Mouse (Mus musculus): ENCODE measurements around the gene 2200002D01Rik. TPM values are rescaled to one million over a fixed set of nuclear protein-coding genes. Genes with fewer than 3 reads are reported as not detected.

2200002D01Rik gene
- total RNA-seq, 2 experiments from 2014 or later = 1.8 to 2.8 TPM

DNA sequence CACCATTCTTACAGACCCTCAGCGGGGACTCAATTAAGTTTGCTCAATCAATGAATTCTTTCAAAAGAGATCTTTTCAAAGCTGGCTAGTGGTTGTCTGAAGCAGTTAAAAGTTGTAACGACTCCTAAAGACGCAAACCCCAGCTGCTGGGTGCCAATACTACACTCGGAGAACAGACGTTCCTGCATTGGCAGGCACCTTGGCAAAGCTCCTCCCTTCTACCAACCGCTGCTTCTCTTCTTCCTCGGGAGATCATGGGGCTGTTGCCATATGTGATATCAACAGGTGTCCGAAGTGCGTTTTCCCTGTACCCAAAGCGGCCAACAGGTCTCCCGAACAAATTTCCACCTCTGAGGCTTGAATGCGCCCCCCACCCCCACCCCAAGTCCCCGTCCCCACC is 32.5 kb upstream of the 2200002D01Rik start:
- DNase-seq (ENCODE audit: low spot score in 2 of 2) = no peak

DNA sequence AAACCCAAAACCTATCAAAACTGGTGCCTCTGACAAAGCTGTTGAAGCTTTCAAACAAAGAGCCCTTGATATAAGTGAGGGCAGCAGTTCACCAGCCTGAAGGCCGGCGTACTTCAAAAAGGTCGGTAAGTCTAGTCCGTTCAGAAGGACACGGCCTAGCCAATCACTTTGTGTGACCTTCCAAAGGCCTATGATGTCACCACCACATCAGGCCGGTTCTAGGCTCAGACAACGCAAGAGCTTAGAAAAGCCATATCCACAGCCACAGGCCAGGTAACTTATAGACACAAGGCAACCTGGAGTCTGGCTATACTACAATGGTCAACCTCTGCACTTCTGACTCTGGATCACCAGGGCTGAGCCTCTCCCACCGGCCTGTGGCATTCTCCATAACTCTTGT is 31.7 kb upstream of the 2200002D01Rik start:
- DNase-seq (ENCODE audit: low spot score in 2 of 2) = peak in 1 of 2 experiments; percentile 24

DNA sequence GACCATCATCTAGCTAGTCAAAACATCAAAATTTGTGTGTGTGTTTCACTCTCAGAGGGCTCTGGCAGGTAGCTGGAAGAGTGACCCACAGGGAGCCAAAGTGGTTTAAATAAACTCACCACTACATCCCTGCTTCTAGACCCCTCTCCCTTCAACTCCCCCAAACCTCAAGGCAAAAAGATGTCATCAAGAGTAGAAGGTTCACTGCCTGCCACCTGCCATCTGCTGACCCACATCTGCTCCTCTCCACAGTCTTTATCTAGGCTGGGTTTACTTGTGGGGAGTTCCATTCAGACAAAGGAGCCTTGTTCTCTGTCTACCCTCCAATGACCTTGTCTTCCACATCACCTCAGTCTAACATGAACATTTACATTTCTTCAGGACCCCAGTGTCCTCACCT is 31.0 kb upstream of the 2200002D01Rik start:
- no peak for DNase-seq (ENCODE audit: low spot score in 2 of 2)

DNA sequence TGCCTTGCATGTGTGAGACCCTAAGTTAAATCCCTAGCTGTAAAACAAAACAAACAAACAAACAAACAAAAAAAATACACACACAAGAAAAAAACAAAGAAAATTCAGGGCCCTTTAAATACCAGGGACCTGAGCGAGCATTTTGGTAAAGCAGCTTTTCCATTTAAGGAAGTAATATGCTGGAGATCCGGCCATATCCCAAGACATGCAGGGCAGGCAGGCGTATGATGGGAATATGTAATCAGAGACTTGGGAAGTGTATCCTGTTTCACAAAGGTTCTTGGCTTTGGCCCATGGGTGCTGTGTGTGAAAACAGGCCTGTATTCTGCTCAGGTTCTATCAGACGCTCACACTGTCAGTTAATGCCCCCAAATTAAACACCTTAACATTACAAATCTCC is 29.2 kb upstream of the 2200002D01Rik start:
- no peak for DNase-seq (ENCODE audit: low spot score in 2 of 2)

DNA sequence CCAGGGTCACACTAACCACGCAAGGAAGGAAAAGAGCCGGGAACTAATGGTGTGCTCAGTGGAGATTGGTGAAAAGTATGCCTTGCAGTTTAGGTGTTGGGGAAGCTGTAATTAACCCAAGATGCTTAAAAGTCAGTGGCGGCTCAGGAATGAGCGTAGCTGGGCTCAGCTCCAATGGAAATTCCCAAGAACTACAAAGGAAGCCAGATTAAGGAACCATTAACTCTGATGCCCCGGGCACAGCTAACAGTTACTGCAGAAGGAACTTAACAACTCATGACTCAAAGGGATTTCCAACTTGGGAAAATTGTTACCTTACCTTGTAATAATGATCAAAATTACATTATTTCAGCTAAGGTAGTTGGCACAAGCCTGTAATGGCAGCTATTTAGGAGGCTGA is 28.4 kb upstream of the 2200002D01Rik start:
- no peak for DNase-seq (ENCODE audit: low spot score in 2 of 2)

DNA sequence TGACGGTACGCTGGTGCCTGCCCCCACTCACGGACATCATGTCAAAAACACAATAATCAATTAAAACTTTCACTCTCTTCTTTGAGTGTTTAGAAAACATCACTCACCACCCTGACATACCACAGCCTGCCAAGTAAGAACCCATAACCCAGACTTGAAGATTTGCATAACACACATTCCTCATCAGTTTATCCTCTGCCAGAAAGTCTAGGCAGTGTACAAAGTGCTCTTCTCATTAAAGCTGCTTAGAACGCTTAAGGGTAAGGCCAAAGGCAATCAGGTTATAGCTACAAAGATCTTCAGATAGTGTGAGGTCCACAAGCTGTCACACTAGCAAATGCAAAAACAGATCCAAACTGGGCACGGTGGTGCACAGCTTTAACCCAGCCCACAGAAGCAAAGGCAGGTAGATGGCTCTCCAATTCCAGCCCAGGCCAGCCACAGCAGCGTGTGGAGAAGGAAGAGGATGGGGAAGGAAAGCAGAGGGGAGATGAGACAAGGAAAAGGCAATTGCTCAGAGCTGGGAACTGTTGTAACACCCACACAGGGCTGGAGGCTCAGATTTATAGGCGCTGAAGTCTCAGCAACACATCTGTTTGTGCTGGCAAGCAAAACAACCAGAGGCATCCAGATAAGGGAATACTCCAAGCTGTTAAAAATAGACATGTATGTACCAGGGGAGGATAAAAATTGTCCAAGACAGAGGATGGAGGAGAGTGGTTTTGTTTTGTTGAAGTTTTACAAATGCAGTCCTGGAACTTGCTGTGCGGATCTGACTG is 23.6 kb upstream of the 2200002D01Rik start:
- no peak for DNase-seq (ENCODE audit: low spot score in 2 of 2)

DNA sequence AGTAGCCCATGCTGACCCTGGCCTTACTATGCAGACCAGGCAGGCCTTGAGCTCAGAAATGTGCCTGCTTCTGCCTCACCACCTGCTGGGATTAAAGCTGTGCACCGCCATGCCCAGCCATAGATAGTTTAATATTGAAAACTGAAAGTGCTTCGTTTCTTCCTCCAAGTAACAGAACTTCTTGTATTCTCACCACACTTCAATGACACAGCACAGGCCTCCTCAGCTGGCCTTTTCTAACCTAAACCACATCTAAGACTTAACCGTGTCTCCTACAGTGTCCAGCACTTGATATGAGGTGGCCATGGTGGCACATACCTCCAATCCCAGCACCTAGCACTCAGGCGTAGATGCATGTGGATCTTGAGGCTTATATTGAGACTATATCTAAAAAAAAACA is 22.2 kb upstream of the 2200002D01Rik start:
- no peak for DNase-seq (ENCODE audit: low spot score in 2 of 2)

DNA sequence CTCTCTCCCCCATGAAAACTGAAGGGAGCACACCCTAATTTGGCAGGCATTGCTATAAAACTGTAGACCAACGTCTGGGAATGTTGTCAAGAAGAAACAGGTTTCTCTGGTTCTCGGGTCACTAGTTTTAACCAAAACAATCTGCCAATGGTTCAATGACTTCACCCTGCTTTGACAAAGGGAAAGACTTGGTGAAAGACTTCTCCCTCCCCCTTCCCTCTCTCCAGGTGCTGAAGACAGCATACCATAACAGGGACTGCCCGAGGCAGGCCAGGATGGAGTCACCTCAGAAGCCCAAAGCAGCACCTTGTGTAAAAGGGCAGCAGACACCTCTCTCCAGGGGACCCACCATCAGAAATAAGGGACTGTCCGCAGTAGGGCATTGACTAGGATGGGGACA is 18.7 kb upstream of the 2200002D01Rik start:
- no peak for DNase-seq (ENCODE audit: low spot score in 2 of 2)

DNA sequence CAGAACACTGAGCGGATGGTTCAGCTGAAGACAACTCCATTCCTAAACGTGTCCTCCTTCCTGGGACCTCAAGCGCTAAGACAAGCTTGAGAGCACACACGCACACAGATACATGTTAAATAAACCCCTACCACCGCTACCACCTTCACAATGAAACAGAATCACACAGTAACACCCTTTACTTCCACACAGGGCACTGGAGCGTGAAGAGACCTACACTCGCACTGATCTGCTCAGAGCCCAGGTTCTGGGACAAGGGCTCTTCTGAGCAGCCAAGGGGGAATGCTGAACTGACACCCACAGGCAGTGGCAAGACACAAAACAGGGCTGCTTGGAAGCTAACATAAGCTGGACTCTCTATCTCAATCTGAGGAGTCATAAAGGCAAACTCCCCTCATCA is 17.4 kb upstream of the 2200002D01Rik start:
- DNase-seq (ENCODE audit: low spot score in 2 of 2) = no peak

DNA sequence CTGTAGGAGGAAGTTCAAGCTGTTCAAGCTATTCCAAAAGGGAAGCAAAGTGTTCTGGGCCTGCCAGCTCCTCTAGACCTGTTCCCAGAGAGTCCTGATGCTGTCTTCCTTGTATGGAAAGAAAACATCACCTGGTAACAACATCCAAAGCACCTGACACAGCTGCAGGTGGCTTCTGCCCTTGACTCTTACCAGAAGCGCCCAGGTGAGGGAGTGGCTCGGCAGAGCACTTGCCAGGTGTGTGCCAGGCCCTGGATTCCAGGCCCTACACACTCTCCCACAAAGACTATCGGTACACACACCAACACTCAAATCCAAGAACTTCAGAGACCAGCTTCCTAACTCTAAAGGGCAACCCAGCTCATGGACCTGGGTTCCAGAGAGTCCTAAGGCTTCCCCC is 15.6 kb upstream of the 2200002D01Rik start:
- no peak for DNase-seq (ENCODE audit: low spot score in 2 of 2)

DNA sequence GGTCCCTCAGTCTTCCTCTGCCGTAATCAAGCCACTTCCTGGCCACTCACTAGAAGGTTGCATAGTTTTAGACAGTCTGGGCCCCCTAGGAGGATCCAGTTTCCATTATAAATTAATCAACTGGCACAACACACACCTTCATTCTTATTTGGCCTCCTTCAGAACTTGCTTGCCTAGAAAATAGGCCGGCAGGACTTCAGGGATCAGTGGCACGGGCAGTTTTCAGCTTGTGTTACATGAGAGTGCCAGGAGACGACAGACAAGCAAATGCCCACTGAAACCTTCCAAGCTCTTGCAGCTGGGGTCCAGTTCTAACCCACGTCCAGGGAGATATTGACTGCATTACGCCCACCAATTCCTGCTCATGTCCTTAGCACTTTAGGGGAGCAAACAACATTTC is 13.9 kb upstream of the 2200002D01Rik start:
- no peak for DNase-seq (ENCODE audit: low spot score in 2 of 2)

DNA sequence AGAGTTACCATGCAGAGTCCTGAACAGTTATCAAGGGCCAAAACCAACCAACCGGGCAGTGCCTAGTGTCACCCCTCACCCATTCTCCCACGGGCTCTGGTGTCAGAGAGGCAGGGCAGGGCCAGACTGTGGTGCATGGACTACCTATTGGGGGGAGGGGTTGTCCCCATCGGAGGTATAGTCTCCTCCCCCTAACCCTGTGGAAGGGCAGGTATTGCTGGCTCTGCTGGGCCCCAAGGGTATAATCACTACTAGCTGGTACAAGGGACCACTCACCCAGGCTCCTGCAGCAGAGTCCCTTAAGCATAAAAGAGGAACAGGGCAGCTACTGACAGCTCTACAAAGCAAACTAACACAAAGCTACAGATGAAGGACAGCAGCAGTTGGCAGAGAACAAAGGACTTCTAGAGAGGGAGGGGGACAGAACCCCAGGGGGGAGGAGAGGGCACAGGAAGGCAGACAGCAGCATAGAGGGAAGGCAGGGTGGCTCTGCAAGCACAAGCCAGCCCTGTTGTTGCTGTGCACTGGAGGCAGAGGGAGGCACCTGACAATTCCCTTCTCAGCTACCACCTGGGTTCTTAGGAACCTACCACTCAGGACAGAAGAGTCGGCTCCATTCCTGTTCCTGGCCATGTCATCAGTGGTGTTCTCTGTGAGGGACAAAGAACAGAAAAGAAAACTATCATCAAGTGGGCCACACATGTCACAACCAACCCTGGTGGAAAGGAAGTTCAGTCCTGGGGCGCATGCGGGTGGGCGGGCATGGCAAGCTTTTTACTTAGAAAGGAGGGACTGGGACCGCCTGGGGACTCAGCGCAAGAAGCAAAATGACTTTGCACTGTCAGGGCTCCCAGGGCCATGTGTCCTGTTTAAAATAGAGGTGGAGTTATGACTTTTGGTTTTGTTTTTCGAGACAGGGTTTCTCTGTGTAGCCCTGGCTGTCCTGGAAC is 11.8 kb upstream of the 2200002D01Rik start:
- DNase-seq (ENCODE audit: low spot score in 2 of 2) = no peak

DNA sequence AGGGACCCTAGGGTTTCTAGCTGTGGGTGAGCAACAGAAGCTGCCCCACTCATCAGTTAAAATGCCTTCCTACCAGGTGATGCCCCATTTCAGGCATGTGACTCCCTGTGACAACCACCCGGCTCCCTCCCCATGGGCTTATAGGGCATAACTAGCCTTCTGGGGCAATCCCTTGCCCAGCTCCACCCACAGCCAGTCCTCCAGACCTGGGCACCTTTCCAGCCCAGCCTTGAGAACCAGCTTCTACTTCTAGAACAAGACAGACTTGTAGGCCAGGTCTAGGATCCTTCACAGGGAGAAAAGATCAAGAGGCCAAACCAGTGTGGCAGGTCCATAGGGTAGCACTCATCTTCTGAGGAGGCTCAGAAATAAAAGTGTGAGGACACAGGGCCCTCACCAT is 9.1 kb upstream of the 2200002D01Rik start:
- DNase-seq (ENCODE audit: low spot score in 2 of 2) = no peak

DNA sequence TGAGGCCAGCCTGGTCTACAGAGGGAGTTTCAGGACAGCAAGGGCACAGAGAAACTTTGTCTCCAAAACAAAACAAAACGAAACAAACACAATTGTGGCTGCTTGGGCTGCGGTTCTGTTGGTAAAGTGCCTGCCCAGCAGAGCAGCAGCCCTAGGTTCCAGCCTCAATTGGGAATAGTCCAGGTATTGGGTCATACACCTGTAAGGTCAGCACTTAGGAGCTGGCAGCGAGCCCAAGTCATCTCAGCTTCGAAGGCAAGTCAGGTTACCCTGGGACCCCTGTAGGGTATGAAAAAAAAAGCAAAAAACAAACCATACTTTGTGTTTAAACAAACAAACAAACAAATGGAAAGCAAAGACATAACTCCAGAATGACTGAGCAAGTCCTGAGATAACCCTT is 7.6 kb upstream of the 2200002D01Rik start:
- no peak for DNase-seq (ENCODE audit: low spot score in 2 of 2)

DNA sequence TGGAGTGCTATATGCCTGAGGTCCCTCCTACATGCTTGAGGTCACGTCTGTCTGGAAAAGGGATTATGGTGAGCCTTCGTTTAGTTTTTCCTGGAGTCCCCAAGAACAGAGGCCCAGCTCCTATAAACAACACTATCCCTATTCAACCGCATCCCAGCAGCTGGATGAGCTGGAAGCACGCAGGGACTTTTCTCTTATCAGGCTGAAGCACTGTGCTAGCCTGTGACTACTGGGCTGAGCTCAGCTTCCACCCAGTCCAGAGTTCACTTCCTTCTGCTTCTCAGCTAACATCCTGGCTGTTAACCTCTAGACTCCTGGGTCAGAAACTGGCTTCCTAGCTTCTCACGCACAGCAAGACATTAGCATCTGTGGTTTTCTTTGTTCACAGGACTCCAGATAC is 5.6 kb upstream of the 2200002D01Rik start:
- no peak for DNase-seq (ENCODE audit: low spot score in 2 of 2)

DNA sequence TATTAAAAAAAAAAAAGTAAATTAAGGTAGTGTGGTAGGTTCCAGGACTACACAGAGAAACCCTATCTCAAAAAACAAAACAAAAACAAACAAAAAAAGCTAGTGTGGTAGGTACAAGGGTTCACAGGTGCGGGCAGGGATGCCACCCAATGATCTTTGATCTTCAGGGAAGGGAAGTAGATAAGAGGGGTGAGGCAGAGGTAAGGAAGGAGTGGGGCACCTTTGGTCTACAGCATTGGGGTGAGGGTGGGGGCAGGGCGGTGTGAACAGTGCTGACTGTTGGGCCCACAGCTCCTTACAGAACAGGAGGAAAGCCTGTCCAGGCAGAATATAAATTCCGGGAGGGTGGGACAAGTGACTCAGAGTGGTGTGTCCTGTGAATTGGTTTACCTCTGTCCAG is 2.9 kb upstream of the 2200002D01Rik start:
- no peak for DNase-seq (ENCODE audit: low spot score in 2 of 2)

DNA sequence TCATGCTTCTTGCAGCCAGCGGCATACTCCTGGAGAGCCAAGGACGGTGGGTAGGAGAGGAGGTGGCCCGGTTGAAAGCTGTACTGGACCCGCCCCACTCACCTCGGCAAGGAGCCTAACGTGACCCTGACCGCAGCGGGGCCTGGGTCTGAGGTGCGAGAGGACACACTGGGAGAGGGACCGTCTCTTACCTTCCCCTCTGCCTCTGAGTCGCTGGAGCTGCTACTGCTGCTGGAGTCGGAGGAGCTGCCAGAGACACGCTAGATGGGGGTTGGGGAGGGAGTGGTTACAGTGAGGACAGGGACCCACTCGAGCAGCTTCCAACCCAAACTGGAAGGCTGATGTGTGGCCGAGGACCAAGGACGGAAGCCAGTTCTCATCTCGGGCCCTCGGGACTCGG is 560 bp downstream of the 2200002D01Rik start:
- peak; percentile 26 to 28 for DNase-seq (ENCODE audit: low spot score in 2 of 2)

DNA sequence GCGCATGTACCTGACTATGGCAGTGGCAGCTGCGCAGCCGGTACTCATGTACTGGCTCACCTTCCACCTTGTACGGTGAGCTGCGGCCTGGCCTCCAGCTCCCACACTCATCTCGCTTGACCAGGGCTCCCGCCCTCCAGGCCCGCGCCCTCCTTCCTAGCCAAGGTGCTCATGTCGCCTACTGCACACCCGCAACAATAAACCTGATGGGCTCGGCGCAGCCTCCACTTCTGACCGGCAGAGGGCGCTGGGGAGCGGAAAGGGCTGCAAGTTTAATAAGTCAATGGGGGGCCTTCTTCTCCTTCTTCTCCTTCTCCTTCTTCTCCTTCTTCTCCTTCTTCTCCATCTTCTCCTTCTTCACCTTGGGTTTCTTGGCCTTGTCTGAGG is 959 bp downstream of the 2200002D01Rik start:
- peak; percentile 85 to 91 for DNase-seq (ENCODE audit: low spot score in 2 of 2)

DNA sequence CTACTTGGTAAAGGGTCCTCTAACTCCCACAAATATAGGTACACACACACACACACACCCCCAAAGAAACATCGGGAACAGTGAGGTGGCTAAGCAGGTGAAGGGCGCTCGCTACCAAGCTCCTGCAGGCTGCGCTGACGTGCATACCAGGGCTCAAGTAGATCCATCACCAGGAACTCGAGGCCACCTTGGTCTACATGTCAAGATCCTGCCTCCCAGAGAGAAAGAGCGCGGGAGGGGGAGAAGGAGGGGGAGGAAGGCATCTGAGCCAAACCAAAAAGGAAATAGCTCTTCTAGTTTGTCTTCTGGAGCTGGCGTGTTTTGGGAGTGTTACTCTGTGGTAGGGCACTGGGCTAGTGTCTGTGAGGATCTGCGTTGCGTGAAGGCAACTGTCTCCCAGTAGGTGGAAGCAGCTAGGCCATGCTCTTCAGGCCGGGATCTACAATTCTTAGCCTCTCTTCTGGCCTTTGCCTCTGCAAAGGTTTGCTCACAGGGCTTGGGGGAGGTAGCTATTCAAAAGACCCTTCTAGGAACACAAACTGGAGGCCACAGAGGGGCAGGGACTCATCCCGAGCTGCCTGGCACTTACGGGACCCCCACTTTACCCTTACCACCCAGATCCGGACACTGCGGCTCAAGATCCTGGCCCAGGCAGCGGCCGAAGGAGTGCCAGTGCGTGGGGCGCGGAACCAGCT is 1.5 kb downstream of the 2200002D01Rik start:
- DNase-seq (ENCODE audit: low spot score in 2 of 2) = no peak

DNA sequence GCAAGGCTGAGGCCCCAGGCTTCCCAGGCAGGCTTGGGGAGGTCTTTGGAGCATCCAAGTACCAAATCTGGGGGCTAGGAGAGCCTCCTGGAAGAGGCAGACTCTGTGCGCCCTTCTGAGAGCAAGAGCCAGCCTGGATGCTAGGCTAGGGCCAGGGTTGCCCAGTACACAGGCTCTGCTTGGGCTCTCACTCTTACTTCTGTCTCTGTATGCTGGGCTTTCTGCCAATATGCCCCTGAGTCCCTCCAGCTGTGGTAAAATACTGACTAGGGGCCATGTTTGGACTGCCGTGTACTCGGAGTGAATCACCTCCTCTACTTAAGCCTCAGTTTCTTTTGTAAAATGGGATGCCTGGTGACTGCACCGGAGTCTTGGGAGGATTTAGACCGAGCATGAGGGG is 2.3 kb downstream of the 2200002D01Rik start:
- DNase-seq (ENCODE audit: low spot score in 2 of 2) = no peak

DNA sequence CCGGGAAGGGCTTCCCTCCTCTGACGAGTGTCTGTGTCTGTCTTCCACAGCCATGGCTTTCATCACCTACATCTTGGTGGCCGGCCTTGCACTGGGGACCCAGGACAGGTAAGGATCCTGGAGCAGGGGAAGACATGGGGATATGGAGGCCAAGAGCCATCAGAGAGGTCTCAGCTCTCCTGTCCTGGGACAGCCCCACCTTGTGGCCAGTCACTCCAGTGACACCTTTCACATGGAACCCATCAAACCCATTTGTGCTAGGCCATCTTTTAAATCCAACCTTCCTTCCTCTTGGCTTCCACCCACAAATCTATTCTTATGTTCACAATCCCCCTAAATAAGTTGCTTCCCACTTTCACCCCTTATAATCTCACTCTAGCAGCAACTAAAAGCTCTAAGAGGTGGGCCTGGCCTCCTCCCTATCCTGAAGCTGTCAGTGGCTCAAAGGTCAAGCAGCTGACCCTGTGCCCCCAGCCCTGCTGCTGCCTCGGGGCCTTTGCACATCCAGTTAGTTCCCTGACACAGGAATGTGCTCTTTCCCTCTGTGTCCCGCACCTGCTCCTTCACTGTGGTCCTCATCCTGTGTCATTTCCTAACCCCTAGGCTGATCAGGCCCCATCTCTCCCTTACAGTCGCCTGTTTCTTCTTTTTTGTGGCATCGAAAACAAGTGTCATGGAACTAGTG is 3.4 kb downstream of the 2200002D01Rik start:
- DNase-seq (ENCODE audit: low spot score in 2 of 2) = no peak

Data from adrenal gland, adult 18-20 months (tissue).